ENCODE assay signal across 9 mouse cellular contexts in genomic region chr9:61351164-61351563, GRCm38 (mm10). TPM values are rescaled to one million over a fixed set of nuclear protein-coding genes. Genes with fewer than 3 reads are reported as not detected.
DNase-seq lines count a peak whose midpoint lies in the region; ATAC-seq lines count a peak whose summit lies in the region.
"Had no signal": no experiment of that assay in that cellular context is flagged by ENCODE, and none has a peak within 500 bp of the region (broad histone marks: within the 10 kb centered on the region; RNA-seq: fewer than 3 reads in every experiment).

No protein-coding gene starts in this region.

- H3K4me2 ChIP-seq in heart, embryonic 15.5 days = no peak overlapping the region
- H3K4me2 ChIP-seq in neural tube, embryonic 12.5 days (replicated peaks) = peak overlapping the region; percentile 22; the same call in 1 of the 2 replicates

- no peaks in the 10 kb centered on the region for H3K36me3 ChIP-seq in heart, embryonic 15.5 days
- H3K36me3 ChIP-seq in neural tube, embryonic 12.5 days = no peaks in the 10 kb centered on the region

- no peak overlapping the region for H3K4me3 ChIP-seq in heart, embryonic 15.5 days
- no peak overlapping the region for H3K4me3 ChIP-seq in neural tube, embryonic 12.5 days

- WGBS in heart, embryonic 15.5 days = 50% methylated on average over 4 of the region's 4 CpGs
- 2% methylated on average over 4 of the region's 4 CpGs for WGBS in neural tube, embryonic 12.5 days

- H3K4me1 ChIP-seq in heart, embryonic 15.5 days (replicated peaks) = peaks cover 14% of the 10 kb centered on the region; the same call in 1 of the 2 replicates
- peaks cover 43% of the 10 kb centered on the region for H3K4me1 ChIP-seq in neural tube, embryonic 12.5 days

- no peak overlapping the region for H3K9ac ChIP-seq in heart, embryonic 15.5 days
- no peak overlapping the region for H3K9ac ChIP-seq in neural tube, embryonic 12.5 days
- H3K9ac ChIP-seq: liver, embryonic 14.5 days had no signal

- peak; percentile 54 for ATAC-seq in heart, embryonic 15.5 days (replicated peaks; ENCODE audit: insufficient number of reproducible peaks, insufficient read depth, low FRiP score, low read depth)
- ATAC-seq in neural tube, embryonic 12.5 days (ENCODE audit: low FRiP score, low read depth) = peak; percentile 65
- no peak for ATAC-seq in frontal cortex, adult (ENCODE audit: low TSS enrichment)

- no peaks in the 10 kb centered on the region for H3K9me3 ChIP-seq in heart, embryonic 15.5 days (replicated peaks)
- H3K9me3 ChIP-seq in neural tube, embryonic 12.5 days = no peaks in the 10 kb centered on the region

- DNase-seq in embryo, embryonic 10 days (ENCODE audit: low spot score) = peak; percentile 74
- no peak for DNase-seq in embryo, embryonic 9.5 days (ENCODE audit: extremely low spot score)
- peak; percentile 58 to 76 for DNase-seq in adrenal gland, postnatal 36 days
- DNase-seq in kidney, postnatal 10 days = peak; percentile 92
- no peak for DNase-seq in layer of hippocampus, postnatal 25 days (ENCODE audit: extremely low spot score in 1 of 2, low spot score in 1 of 2)

- peaks cover 98% of the 10 kb centered on the region for H3K27me3 ChIP-seq in heart, embryonic 15.5 days
- H3K27me3 ChIP-seq in neural tube, embryonic 12.5 days (replicated peaks) = 0 out of 2 replicates have a peak, but pooled peaks cover 17% of the 10 kb centered on the region

- no peak overlapping the region for H3K27ac ChIP-seq in heart, embryonic 15.5 days
- H3K27ac ChIP-seq in neural tube, embryonic 12.5 days = no peak overlapping the region
- H3K27ac ChIP-seq: liver, embryonic 14.5 days had no signal

RNA-seq across cellular contexts. Expression of gene Tle3, which starts 21.0 kb away (rescaled TPM):
- total RNA-seq in adrenal gland, postnatal 36 days (2021) = 100 to 1,000 TPM; 121 to 144 TPM
- 7.3 and 14.3 TPM in 2 replicates for polyA plus RNA-seq in heart, embryonic 15.5 days (2015; fragmentation: Nextera tagmentation; extraction: Ambion mirVana)
- polyA plus RNA-seq in neural tube, embryonic 12.5 days (2016; fragmentation: Nextera tagmentation; extraction: Ambion mirVana) = 55.5 and 58.7 TPM in 2 replicates
- total RNA-seq in layer of hippocampus, postnatal 25 days (2021) = 10 to 100 TPM; 57.3 to 64.0 TPM

Comparison
In these comparisons a context has a peak if more than half of its experiments do, and no peak if none do; other contexts are left out.
1. DNase-seq: peak in embryo, embryonic 10 days (single experiment), adrenal gland, postnatal 36 days (2 of 2) and kidney, postnatal 10 days (single experiment); none in embryo, embryonic 9.5 days (single experiment) and layer of hippocampus, postnatal 25 days (0 of 2).